12 mouse cellular contexts compared by ENCODE assay signal in genomic region chr13:72902576-72902975, GRCm38 (mm10).
DNase-seq lines count a peak whose midpoint lies in the region; ATAC-seq and TF ChIP-seq lines count a peak whose summit lies in the region.
"Had no signal": no experiment of that assay in that cellular context is flagged by ENCODE, and none has a peak within 500 bp of the region (broad histone marks: within the 10 kb centered on the region; RNA-seq: fewer than 3 reads in every experiment).

No protein-coding gene starts in this region.

- no peak overlapping the region for H3K27ac ChIP-seq in forebrain, embryonic 11.5 days (ENCODE audit: low read depth, low read length)
- no peak overlapping the region for H3K27ac ChIP-seq in forebrain, embryonic 13.5 days
- H3K27ac ChIP-seq in lung, postnatal 0 days (ENCODE audit: low read length) = no peak overlapping the region
- H3K27ac ChIP-seq in limb, embryonic 11.5 days (replicated peaks; ENCODE audit: low read depth, low read length) = no peak overlapping the region
- H3K27ac ChIP-seq: hindbrain, embryonic 14.5 days; liver, embryonic 15.5 days had no signal

- no peak for TF ChIP-seq CTCF in lung, postnatal 0 days (IDR thresholded peaks at IDR 0.05)

- no peak overlapping the region for H3K9ac ChIP-seq in forebrain, embryonic 11.5 days (ENCODE audit: low read length)
- H3K9ac ChIP-seq in forebrain, embryonic 13.5 days = no peak overlapping the region
- H3K9ac ChIP-seq in lung, postnatal 0 days (replicated peaks; ENCODE audit: low read depth) = no peak overlapping the region
- no peak overlapping the region for H3K9ac ChIP-seq in limb, embryonic 11.5 days (ENCODE audit: low read length)
- H3K9ac ChIP-seq: hindbrain, embryonic 14.5 days; liver, embryonic 15.5 days had no signal

- 47% methylated on average over 2 of the region's 2 CpGs for WGBS in forebrain, embryonic 11.5 days
- WGBS in forebrain, embryonic 13.5 days = 35% methylated on average over 2 of the region's 2 CpGs
- 19% methylated on average over 2 of the region's 2 CpGs for WGBS in lung, postnatal 0 days
- WGBS in limb, embryonic 11.5 days = 43% methylated on average over 2 of the region's 2 CpGs

- TF ChIP-seq EP300 in lung, postnatal 0 days (IDR thresholded peaks at IDR 0.05) = no peak

- H3K9me3 ChIP-seq in forebrain, embryonic 11.5 days (ENCODE audit: control insufficient read depth, low read length) = no peaks in the 10 kb centered on the region
- H3K9me3 ChIP-seq in forebrain, embryonic 13.5 days (replicated peaks) = no peaks in the 10 kb centered on the region
- no peaks in the 10 kb centered on the region for H3K9me3 ChIP-seq in lung, postnatal 0 days (ENCODE audit: low read length)
- H3K9me3 ChIP-seq in limb, embryonic 11.5 days (ENCODE audit: control insufficient read depth, low read length) = no peaks in the 10 kb centered on the region
- H3K9me3 ChIP-seq: liver, embryonic 15.5 days had no signal

- peak; percentile 70 for DNase-seq in forebrain, embryonic 11.5 days (ENCODE audit: low spot score)
- peak; percentile 13 for DNase-seq in lung, postnatal 0 days (ENCODE audit: low spot score)
- DNase-seq in lung, postnatal 25 days (ENCODE audit: low spot score) = no peak
- peak; percentile 11 for DNase-seq in WW6 (ENCODE audit: low read depth, low spot score)
- peak; percentile 81 for DNase-seq in limb, embryonic 11.5 days (ENCODE audit: low spot score)
- no peak for DNase-seq in spleen, postnatal 14 days (ENCODE audit: low spot score in 2 of 2)
- DNase-seq in cerebellum, adult 11-12 months = no peak
- DNase-seq: cerebellum, adult 8-10 months; heart, adult 18-20 months had no signal

- no peak overlapping the region for H3K4me3 ChIP-seq in forebrain, embryonic 11.5 days (ENCODE audit: low read depth, low read length)
- no peak overlapping the region for H3K4me3 ChIP-seq in forebrain, embryonic 13.5 days
- H3K4me3 ChIP-seq in lung, postnatal 0 days (ENCODE audit: low read depth, low read length) = no peak overlapping the region
- H3K4me3 ChIP-seq in limb, embryonic 11.5 days (ENCODE audit: low read depth, low read length) = no peak overlapping the region
- H3K4me3 ChIP-seq: liver, embryonic 15.5 days had no signal

- no peak for ATAC-seq in forebrain, embryonic 11.5 days (replicated peaks; ENCODE audit: low FRiP score)
- ATAC-seq in forebrain, embryonic 13.5 days = no peak
- ATAC-seq in lung, postnatal 0 days = no peak
- ATAC-seq in limb, embryonic 11.5 days (ENCODE audit: insufficient number of reproducible peaks, low FRiP score, low TSS enrichment, low read depth) = no peak

- no peaks in the 10 kb centered on the region for H3K36me3 ChIP-seq in forebrain, embryonic 11.5 days (ENCODE audit: control insufficient read depth, insufficient read depth, low read length)
- no peaks in the 10 kb centered on the region for H3K36me3 ChIP-seq in forebrain, embryonic 13.5 days (ENCODE audit: poor library complexity, severe bottlenecking)
- H3K36me3 ChIP-seq in lung, postnatal 0 days (ENCODE audit: insufficient read depth, low read length) = no peaks in the 10 kb centered on the region
- H3K36me3 ChIP-seq in limb, embryonic 11.5 days (ENCODE audit: control insufficient read depth, insufficient read depth, low read length) = no peaks in the 10 kb centered on the region
- H3K36me3 ChIP-seq: liver, embryonic 15.5 days had no signal

- no peaks in the 10 kb centered on the region for H3K4me1 ChIP-seq in forebrain, embryonic 11.5 days (replicated peaks; ENCODE audit: control insufficient read depth, insufficient read depth, low read length)
- H3K4me1 ChIP-seq in forebrain, embryonic 13.5 days = no peaks in the 10 kb centered on the region
- H3K4me1 ChIP-seq in lung, postnatal 0 days (ENCODE audit: insufficient read depth, low read depth, low read length) = no peaks in the 10 kb centered on the region
- no peaks in the 10 kb centered on the region for H3K4me1 ChIP-seq in limb, embryonic 11.5 days (ENCODE audit: control insufficient read depth, insufficient read depth, low read length)
- H3K4me1 ChIP-seq: liver, embryonic 15.5 days had no signal

- H3K27me3 ChIP-seq in forebrain, embryonic 11.5 days (ENCODE audit: control insufficient read depth, insufficient read depth, low read length) = no peaks in the 10 kb centered on the region
- no peaks in the 10 kb centered on the region for H3K27me3 ChIP-seq in forebrain, embryonic 13.5 days
- H3K27me3 ChIP-seq in lung, postnatal 0 days (replicated peaks; ENCODE audit: insufficient read depth, low read length) = no peaks in the 10 kb centered on the region
- peaks cover 2% of the 10 kb centered on the region; the same call in 1 of the 2 replicates for H3K27me3 ChIP-seq in limb, embryonic 11.5 days (ENCODE audit: control insufficient read depth, insufficient read depth, low read length)
- H3K27me3 ChIP-seq: liver, embryonic 15.5 days had no signal

- no peak overlapping the region for H3K4me2 ChIP-seq in forebrain, embryonic 11.5 days (ENCODE audit: low read depth, low read length, severe bottlenecking)
- no peak overlapping the region for H3K4me2 ChIP-seq in forebrain, embryonic 13.5 days
- H3K4me2 ChIP-seq in lung, postnatal 0 days (replicated peaks; ENCODE audit: low read depth, low read length) = no peak overlapping the region
- H3K4me2 ChIP-seq in limb, embryonic 11.5 days (ENCODE audit: low read depth, severe bottlenecking) = no peak overlapping the region
- H3K4me2 ChIP-seq: hindbrain, embryonic 14.5 days; liver, embryonic 15.5 days had no signal

Comparison
In these comparisons a context has a peak if more than half of its experiments do, and no peak if none do; other contexts are left out.
1. DNase-seq: peak in forebrain, embryonic 11.5 days (single experiment), lung, postnatal 0 days (single experiment), WW6 (single experiment) and limb, embryonic 11.5 days (single experiment); none in lung, postnatal 25 days (single experiment), spleen, postnatal 14 days (0 of 2) and cerebellum, adult 11-12 months (single experiment).